Mouse (Mus musculus): ENCODE data around the gene Senp2. TPM values are rescaled to one million over a fixed set of nuclear protein-coding genes. Genes with fewer than 3 reads are reported as not detected.

Gene Senp2
- total RNA-seq, 2 experiments from 2014 or later: 18.3 to 22.1 TPM

DNA sequence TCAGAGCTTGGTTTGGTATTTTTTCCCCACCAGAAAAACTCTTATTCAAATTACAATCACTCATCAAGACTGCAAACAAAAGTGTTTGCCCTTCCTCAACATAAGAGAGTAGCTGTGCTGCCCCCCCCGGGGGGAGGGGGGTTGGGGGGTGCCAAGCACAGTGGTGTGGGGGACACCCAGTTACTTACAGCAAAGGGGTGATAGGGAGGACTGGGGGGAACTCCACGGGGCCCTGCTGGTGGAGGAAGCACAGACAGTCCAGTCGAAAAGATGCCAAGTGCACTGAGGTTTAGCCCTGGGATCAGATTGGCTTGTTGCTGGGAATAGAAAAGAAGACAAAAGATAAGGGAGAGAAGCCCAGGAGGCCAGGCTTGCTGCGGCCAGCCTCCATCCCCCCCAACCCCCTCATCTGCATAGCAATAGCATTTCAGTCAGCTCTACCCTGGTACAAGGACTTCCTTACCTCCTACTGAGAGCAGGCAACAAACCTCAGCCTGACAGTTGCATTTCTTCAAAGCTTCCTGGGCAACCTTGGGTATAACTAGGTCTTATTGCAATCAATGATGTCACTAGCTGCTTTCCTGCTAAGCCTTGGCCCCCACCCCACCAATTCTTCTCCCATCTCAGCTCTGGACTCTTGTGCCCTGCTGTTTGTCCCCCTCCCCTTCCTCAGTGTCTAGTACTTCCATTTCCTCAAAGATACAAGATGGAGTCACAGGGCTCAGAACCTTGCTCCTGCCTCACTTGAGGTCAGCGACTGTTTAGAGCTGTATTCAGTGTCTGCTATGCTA, 66.7 kb downstream of the Senp2 start:
- intact Hi-C loops (cut with DNase I; ENCODE audit: low total_unique reads): no loop called here
- no peak for DNase-seq

GRCm38 (mm10) chr16:22076620-22076941, 67.3 kb downstream of the Senp2 start:
- no peak for DNase-seq
- intact Hi-C loops (cut with DNase I; ENCODE audit: low total_unique reads): no loop called here

- intact Hi-C loops (cut with DNase I; ENCODE audit: low total_unique reads): no loop called here
- DNase-seq: no peak
Observed at GRCm38 (mm10) chr16:22080125-22080710, 70.9 kb downstream of the Senp2 start.

GRCm38 (mm10) chr16:22085411-22085810, 76.1 kb downstream of the Senp2 start:
- intact Hi-C loops (cut with DNase I; ENCODE audit: low total_unique reads): no loop called here
- DNase-seq: no peak

DNA sequence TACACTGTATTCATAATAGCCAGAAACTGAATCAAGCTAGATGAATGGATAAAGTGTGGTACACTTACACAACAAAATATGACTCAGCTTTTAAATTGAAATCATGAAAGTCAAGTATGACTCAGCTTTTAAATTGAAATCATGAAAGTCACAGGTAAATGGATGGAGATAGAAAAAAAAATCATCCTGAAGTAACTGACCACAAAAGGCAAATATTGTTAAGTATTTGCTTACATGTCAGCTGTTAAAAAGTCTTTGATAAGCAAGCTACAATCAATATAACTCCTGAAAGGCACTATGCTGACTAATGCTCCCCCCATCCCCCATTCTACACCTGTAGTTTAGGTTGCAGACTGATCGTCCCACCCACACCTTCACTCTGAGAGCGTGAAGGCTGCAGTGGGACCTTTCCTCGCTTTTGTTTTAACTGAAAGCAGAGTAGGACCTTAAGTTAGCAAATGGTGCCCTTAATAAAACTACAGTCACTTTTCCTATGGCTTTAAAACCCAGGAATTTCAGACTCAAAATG, 82.0 kb downstream of the Senp2 start:
- DNase-seq: no peak
- intact Hi-C loops (cut with DNase I; ENCODE audit: low total_unique reads): no loop called here

- intact Hi-C loops (cut with DNase I; ENCODE audit: low total_unique reads): no loop called here
Observed at GRCm38 (mm10) chr16:22095751-22096150, 86.5 kb downstream of the Senp2 start.

GRCm38 (mm10) chr16:22097659-22098058, 88.4 kb downstream of the Senp2 start:
- peak; percentile 31 for DNase-seq
- intact Hi-C loops (cut with DNase I; ENCODE audit: low total_unique reads): no loop called here

More at GRCm38 (mm10) chr16:22095751-22096150, 86.5 kb downstream of the Senp2 start:
- no peak for DNase-seq

Other genes with a start within 250 kb of the Senp2 start
- gene Ehhadh, start 221.7 kb upstream of the Senp2 start, total RNA-seq (2021): 1 to 10 TPM; 3.2 to 3.7 TPM
- gene Map3k13, start 215.1 kb upstream of the Senp2 start, total RNA-seq (2021): under 1 TPM; 0.41 to 0.44 TPM
- 1 to 10 TPM; 4.7 to 5.4 TPM for gene Tmem41a, start 61.9 kb upstream of the Senp2 start, total RNA-seq (2021)
- gene Liph, start 13.8 kb upstream of the Senp2 start, total RNA-seq (2021): under 1 TPM in 1 of 2 experiments, not detected in 1; 0.21 TPM
- 1 to 10 TPM; 4.7 to 6.9 TPM for gene Igf2bp2, start 153.8 kb downstream of the Senp2 start, total RNA-seq (2021)

All from gastrocnemius, postnatal 14 days (tissue).